Mouse (Mus musculus) urinary bladder, adult 18-20 months (tissue): ENCODE results near the gene Syndig1.

Source experiments
- DNase-seq, 2 experiments: peaks; one replicate each; pipeline ENCODE4 v3.0.0; 2022; ENCODE audit warnings: low spot score in 2 of 2, mixed read lengths in 2 of 2

Syndig1 gene

DNA sequence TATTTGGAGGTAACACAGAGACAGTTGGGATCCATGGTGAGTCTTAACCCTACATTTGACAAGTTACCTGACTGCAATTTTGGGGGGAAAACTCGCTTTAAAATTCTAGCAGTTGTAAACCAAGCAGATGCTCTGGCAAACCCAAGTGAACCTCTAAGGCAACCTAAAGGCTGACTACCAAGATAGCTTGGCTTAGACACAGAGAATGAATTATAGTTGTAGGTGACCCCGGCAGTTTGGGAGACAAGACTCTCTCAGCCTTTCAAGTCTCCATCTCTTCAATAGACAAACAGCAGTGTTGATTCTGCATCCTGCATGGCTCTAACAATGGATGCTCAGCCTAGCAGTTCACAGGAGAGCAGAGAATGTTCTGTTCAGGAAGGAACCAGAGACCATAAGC is at the start of gene Syndig1:
Gene Syndig1 (plus strand): TSS at position 301 of the 400 bp plus-strand sequence.
- DNase-seq, result no peak

DNA sequence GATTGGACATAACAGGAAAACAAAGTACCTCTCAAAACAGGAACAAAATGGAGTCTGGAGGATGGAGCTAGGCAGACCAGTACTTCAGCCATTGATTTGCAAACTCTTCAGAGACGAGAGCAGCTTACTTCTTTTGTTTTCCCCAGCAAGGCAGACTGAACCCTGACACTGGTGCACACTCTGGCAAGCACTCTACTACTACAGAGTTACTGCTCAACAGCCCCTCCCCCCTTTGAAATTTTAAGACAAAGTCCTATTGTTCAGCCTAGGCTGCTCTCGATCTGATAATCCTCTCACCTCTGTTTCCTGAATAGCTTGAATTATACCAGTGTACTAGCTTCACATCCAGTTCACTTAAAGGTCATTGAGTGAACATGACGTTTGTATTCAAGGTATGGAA is 30.4 kb upstream of the Syndig1 start:
- DNase-seq, result no peak

DNA sequence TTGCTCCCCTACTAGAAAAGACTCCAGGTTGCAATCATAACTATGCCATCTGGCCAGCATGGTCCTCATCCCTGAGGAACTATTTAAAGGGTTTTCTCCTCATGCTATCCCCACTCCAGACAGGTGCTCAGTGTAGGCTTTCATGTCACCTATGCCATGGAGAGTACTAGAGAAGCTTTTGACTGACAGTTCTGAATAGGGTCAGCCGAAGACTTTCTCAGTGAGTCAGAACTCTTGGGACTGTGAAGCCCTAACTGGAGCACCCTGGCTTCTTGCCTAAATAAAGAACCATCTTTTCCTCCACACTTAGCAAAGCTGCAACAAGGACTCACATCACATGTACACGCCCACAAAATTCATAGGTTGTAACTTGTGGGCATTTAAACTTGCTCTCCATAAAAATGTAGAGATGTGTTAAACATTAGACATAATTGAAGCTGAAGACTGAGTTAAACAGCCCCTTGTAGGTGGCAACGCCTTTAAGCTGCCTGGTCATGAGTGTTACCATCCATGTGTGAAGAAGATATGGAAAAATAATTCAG is 24.3 kb upstream of the Syndig1 start:
- no peak for DNase-seq

DNA sequence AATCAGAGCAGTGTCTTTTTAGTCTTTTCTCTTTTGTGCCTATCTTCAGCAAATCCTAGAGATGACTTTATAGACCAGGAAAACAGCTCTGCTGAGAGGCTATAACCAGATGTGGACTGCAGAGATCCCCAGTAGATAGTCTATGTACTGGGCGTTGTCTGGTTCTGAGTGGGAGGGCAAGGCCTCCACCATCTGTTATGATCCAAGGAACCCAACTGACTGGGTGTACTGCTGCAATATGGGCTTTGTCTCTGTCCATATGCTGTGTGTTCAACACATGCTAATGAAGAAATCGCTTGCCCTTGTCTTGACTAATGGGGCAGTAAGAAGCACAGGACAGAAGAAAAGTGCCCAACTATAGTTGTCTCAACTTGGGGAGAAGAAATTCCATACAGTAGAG is 23.8 kb upstream of the Syndig1 start:
- DNase-seq, result no peak

DNA sequence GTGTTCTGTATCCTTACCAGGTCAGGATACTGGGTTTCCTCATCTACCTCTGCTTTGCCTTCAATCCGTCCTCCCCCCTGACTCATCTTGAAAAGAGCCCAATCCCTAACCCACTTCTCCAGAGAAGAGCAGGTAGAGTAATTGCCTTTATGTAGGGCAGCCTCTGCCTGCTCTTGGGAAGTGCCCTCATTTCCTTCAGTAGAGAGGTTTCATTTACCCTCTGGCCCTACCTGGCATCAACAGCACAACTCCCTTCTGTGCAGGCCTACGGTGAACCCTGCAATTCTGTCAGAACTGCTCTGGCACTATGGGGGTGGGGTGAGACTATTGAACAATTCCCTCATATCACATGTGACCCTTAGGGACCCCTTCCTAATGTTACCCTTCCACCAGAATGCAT is 16.1 kb upstream of the Syndig1 start:
- no peak for DNase-seq

DNA sequence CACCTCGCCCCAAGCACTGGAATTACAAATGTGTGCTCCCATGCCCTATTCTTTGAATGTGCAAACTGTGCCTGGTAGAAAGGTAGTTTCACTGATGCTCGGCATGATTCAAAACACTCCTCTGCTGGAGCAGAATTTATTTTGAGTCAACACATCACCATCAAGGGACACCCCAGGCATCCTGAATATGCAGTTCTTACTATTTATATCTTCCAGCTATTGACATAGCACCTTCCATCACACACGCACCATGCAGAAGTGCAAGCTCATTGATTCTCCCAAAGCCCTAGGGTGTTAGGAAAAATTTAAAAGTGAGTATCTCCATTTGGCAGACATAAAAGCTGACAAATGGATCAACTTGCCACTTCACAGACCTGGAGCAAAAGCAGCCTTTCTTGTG is 10.6 kb upstream of the Syndig1 start:
- no peak for DNase-seq

DNA sequence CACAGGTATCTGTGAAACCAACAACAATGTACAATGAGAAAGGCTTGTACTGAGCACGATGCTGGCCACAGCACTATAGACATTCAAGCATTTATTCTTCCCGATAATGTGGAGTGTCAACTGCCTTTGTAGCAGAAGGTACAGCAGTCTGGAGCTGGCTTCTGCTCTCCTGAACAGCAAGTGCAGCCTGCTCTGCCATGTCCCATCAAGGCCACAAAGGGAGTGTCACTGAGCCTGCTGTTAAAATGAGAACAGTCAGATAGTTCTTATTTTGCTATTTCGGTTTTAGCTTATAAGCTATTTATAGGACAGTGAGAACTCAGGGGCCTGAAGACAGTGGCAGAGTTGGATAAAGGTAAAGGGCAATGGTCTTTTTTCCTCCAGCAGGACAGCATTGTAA is 9.3 kb upstream of the Syndig1 start:
- DNase-seq, result no peak

DNA sequence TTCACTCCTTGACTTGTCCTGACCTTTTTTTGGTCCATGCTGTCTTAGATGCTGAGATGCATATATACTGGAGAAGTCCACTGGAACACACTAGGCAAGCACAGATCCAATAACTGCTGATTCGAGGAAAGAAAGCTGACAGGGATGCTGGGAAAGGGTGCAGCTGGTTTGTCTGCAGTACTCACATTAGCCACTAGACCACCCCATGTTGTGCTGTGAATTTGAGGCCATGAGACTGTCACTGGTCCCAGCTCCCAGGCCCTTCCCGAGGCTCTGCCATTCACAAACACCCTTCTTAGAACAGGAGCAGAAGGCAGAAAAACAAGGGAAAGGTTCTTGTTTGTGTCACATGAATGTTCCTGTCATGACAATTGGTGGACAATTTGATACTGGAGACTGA is 8.8 kb upstream of the Syndig1 start:
- DNase-seq, result no peak

DNA sequence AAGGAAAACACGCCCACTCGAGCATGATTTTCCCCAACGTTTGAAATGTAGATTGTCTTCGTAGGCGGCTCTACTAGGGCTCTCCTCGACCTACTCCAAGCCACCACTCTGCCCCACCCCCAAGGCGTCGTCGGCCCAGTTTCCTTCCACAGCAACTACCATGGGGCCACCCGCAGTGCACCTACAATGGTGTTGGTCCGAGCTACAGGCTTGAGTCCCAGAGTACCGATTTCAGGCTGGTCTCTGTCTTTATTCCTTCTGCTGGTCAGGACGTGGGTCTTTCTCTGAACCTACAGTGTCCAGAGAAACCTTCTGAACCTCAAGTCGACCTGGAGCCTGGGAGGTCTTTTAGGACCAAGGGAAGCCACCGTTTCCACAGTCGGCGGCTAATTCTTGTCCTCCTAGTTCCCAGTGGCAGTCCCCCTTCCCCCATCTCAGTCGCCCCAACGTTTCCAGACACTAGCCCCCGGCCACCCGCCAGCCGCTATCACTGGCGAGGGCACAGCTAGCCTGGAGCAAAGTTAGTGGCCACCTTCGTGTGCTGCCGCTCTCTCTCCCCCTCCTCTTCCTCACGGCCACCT is 1.0 kb downstream of the Syndig1 start:
- no peak for DNase-seq

DNA sequence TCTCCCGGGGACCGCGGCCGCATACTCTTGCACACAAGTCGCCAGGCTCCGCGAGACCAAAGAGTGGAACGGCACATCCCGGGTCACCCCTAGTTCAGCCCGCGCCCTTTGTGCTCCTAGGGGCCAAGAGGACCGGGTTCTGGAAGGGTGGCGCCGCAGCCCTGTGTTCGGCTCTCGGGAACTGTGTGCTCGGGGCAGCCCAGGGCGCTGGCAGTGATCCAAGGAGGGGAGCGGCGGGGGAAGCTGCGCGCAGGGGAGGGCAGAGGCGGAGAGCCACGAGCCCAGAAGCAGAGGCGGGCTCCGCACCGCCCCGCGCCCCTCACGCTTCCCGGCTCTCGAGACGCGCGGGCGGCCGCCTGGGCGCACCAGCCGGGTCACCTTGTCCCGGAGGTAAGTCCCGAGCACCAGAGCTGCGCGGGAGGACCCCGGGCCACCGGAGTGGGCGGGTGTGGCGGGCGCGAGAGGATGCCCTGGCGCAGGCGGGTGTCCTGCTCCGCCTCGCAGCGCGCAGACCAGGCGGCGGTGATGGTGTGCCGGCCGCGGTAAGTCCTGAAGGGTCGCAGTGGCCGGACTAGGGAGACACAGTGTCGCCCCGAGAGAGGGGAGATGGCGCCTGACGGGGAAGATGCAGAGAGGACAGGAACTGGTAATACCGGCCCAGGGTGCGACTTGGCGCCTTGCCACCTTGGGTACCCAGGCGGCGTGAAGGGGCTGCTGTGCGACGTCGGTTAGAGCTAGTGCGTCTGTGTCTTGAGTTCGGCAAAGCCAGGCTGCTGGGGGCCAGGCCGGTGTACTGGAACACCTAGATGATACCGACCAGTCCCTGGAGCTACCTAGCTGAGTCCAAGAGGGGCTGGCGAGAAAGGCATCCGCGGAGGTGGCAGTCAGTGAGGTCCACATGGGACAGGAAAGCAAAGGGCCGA is 1.8 kb downstream of the Syndig1 start, which contains the start of gene C530025M09Rik:
Gene C530025M09Rik (minus strand): TSS at position 678 of the 923 bp plus-strand sequence.
- peak in 1 of 2 experiments; percentile 0 for DNase-seq

DNA sequence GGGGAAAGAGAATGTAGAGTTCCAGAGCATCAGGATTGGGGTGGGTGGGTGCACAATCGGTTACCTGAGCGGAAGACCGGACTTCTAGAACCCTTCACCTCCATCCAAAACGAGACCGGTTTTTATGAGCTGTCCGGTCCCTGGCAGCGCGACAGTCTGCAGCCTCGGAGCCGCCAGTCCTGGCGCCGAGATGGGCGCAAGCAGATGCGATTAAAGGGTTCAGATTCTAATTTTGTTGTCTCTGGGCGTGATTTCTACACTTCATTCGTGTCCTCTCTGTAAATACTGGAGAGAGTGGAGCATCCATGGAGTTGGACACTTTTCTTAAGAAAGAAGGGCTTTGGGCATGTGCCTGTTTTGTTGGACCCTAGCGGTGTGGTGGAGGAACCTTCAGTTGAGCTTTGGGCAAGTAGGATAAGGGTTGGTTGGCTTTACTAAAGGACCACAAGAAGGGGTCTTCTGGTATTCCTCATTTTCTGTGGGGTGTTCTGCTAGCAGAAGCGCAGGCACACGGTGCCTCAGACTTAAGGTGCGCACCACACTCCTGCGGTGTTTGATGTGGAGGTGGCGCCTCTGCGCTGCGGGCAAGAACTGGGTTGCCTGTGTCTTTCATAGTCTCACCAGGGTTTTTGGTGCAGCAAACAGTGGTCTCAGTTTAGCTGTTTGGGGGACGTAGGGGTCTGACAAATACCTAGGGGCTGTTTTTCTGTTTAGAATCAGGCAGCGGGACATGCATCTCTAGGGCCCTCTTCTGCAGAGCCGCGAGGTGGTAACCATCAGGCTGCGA is 2.6 kb downstream of the Syndig1 start:
- DNase-seq, result no peak

DNA sequence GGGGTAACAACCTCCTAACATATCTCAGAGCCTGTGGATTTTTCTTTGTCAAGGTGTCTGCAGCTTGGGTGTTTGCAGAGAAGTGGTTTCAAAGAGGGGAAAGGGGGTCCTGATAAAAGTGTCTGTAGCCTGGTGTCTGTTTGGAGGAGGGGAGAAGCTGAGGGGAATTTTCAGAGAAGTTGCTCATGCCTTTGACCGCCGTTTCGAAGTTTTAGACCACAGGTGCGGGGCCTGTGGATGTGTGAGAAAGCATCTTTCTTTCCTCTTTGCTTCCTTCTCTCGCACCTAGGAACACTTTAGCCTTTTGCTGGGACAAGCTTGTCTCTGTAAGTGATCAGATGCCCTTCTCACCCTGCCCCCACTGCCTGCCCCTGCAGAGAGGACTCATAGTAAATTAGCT is 3.3 kb downstream of the Syndig1 start:
- DNase-seq, result no peak

DNA sequence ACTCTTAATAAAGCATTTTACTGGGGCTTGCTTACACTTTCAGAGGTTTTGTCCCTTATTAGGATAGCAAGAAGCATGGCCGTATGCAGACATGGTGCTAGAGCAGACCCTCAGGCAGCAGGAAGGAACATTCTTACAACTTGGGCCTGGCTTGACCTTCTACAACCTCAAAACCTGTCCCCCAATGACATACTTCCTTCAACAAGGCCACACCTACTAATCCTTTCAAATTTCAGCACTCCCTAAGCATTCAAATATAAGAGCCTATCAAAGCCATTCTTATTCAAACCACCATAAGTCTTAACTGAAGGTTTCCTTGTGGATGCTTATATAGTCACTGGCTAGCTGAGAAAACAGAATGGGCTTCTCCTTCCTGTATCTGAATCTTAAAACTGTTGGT is 6.1 kb downstream of the Syndig1 start:
- DNase-seq, result no peak

DNA sequence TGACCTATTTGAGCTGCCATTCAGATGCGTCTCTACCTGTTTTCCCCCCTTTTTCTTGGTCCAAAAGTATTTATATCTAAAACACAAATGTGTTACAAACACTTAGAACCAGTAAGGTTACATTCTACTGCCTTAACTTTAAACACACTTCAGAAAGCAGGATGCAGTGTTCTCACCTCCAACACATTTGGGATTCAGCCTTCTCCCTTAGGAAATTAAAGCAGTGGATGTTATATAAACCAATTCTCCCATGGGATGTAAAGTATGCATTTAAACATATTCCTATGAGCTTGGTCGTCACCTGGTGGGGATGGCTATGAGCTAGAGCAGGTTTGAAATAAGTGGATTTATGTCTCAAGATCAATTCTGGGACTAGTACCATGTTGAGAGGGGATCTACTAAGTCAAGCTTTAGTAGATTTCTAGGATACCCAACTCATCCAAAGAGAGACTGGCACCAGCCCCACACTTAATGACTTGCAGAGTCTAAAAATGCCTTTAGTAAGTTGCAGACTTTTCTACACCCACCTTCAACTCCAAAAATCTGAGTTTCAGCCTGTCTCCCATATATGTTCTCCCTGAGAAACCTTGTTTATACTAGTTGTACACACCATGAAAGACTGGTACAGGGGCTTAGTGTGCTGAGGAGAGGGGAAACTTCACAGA is 7.6 kb downstream of the Syndig1 start:
- DNase-seq, result no peak

DNA sequence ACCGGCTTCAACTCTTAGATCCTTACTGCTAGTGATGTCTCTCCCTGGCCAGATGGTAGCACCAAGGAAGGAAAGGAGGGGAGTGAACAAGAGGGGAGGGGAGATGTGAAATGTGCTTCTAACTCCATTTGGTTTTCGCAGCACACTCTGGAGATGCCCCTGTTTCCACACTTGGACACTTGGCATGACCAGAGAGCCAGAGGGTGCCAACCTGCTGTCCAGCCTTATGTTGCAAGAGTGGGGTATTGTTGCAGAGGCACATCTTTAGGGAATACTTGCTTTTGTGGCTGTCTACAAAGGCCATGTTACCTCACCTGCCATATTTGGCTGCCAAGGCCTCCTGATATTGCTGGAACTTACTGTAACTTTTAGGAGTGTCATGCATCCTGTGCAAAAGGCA is 10.7 kb downstream of the Syndig1 start:
- no peak for DNase-seq

DNA sequence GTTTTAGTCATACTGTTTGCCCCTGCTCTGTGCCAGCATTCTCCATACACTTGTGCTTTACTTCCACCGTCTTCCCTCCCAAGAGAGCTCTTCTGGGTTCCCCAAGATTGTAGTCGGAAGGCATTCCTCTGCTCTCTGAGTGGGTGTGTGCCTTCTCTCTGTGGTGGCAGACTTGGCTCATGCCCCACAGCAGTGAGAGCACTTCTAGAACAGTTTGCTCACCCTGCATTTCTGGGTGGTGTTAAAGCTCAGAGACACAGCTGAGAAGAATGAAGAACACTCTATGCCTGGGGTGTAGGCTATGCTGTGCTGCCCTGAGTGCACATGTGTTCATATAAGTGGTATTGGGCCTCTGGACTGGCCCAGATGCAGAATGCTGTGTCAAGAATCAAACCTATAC is 15.6 kb downstream of the Syndig1 start:
- DNase-seq, result no peak

DNA sequence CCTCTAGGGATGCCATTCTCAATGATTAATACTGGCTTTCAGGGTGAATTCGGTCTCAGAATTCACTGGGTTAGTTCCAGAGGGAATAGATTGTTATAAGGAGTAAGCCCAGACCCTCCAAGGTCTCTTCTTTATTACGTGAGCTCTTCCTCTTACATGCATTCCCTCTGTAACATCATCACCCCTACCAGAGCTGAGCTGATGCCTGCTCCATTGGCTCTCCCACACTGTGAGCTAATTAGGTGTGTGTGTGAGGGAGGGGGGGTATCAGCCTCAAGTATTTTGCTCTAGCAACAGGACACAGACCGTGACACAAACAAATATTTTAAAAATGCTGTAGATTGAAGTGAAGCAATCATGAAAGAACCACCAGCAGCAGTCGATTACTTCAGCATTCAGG is 19.8 kb downstream of the Syndig1 start:
- no peak for DNase-seq

DNA sequence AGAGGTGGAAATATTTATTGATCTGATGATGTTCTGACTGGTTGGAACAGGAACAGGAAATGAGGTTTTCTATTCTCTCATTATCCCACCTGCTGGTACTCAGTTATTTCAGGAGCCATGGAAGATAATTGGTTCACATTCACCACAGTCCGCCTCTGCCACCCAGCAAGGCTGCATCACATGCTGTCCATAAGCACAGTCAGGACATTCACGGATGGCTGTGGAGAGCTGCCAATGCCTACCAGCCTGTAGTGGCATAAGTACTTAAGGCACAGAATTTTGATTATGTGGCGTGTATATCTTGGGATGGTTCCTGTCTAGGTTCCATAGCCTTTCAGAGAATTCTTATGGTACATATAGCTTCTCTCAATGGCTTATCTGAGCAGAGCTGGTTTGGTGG is 32.0 kb downstream of the Syndig1 start:
- no peak for DNase-seq

DNA sequence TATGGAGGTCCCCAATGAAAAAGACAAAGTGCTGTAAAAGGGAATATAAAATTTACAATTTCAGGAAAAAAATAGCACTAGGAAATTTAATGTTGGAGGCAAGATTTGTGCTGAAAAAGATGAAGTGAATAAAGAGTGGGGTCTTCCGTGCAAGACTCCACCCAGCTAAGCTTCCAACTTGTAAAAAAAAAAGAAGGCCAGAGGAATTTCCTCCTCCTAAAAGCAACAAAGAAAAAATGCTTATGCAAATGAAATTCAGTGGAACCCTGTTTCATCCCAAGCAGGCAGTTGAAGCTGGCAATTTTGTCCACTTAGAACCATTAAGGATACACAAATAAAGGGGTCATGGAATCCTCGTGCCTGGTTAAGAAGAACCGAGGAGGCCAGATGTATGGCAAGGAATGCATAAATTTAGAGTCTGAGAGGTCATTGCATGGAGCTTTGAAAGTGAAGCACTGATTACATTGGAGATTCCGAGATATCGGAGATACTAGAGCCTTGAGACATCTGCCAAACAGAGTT is 37.0 kb downstream of the Syndig1 start:
- no peak for DNase-seq

DNA sequence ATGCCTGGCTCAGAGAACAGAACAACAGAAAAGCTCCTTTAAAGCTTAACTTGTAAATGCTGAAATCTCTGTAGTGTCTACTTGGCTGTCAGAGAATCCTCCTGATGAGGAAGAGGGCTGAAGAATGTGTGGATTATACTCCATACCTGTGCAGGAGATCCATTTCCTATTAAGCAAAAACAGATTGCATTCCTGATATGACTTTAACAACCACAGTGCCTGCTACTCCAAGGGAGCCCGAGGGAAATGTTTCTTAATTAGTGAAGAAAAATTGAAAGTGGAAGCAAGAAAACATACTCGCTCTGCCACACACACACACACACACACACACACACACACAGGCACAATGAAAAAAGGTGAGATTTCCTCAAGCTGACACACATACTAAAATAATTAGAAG is 41.5 kb downstream of the Syndig1 start:
- no peak for DNase-seq

DNA sequence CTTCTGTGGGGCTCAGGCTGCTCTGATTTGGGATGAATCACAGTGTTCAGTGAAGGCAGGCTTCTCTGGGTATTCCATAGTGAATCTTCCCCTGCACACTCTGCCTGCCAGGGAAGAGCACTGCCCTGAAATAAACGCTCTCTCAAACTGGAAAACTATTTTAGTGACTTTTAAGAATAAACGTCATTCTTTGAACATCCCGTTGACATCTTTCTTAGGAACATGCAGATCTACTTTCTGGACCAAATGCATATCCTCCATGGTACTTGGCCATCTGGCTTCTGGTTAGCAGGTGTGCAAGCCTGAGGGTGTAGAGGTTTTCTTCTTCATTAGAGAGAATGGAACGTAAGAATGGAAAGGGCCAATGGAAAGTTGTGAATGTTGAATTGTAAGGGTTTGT is 43.5 kb downstream of the Syndig1 start:
- no peak for DNase-seq
